Mouse (Mus musculus): ENCODE measurements around the gene Fpgs.

DNA sequence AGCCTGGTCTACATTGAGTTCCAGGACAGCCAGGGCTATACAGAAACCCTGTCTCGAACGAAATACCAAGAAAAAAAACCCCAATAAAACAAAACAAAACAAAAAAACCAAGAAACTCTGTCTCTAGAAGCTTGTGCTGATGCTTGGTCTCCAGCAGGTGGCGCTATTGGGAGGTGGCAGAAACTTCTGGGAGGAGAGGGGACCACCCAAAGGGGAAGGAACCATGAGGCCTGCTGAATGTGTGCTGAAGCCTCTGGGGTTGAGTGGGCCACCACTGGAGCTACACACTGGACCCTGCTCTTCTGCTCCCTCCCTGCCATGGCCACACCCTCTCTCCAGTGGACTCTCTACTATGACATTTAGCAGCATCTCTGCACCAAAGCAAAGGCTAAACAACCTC, 4.7 kb upstream of the Fpgs start:
- TF ChIP-seq POLR2A (IDR thresholded peaks at IDR 0.05; ENCODE audit: borderline replicate concordance, insufficient read depth, low read length) (no peak), CTCF (IDR thresholded peaks at IDR 0.05; ENCODE audit: borderline replicate concordance, insufficient read depth, low read depth, low read length) (peak; percentile 66; the same call in 1 of the 2 replicates)
